Mouse (Mus musculus): ENCODE measurements around the gene Hgfac. TPM values are rescaled to one million over a fixed set of nuclear protein-coding genes. Genes with fewer than 3 reads are reported as not detected.

Gene Hgfac
- polyA plus RNA-seq, 1 experiment from 2014 or later, result 0.75 TPM

DNA sequence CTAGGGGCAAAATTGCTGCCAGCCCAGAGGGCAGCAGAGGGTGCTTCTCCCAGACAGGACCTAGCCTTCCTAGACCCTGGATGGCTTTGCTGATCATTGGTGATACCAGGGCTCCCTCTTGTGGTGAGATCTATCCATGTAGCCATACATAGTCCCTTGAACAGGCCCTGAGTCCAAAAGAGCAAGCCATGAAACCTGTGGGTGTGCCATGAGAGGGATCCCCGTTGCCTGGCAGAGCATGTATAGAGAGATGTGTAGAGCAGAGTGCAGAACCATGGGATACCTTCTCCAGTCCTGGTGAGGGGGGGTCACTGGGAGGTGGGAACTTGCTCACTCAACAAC is 1.8 kb downstream of the Hgfac start:
- no peak overlapping the region for H3K9ac ChIP-seq (replicated peaks)
- H3K27ac ChIP-seq (replicated peaks), result no peak overlapping the region
- H3K4me3 ChIP-seq, result no peak overlapping the region
- no peak overlapping the region for H3K4me2 ChIP-seq (replicated peaks)
- WGBS, result 11% methylated on average over 1 of the region's 1 CpGs
- H3K9me3 ChIP-seq, result no peaks in the 10 kb centered on the region
- no peaks in the 10 kb centered on the region for H3K36me3 ChIP-seq
- ATAC-seq (replicated peaks), result peak; percentile 85
- no peaks in the 10 kb centered on the region for H3K27me3 ChIP-seq
- no peaks in the 10 kb centered on the region for H3K4me1 ChIP-seq

DNA sequence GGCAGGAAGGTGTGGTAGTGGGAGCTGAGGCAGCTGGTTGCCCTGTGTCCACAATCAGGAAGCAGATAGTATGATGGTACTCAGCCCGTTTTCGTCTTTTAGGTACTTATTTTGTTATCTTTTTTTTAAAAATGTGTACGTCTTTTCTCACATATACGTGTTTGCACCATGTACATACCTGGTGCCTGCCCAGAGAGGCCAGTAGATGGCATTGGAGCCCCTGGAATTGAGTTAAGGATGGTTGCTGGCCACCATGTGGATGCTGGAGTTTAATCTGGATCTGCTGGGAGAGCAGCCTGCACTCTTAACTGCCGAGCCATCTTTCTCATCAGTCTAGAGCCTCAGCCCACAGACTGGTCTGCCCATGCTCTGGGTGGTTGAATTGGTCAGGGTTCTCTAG is 9.2 kb downstream of the Hgfac start:
- 75% methylated on average over 5 of the region's 5 CpGs for WGBS
- ATAC-seq (replicated peaks), result no peak
- H3K4me2 ChIP-seq (replicated peaks), result no peak overlapping the region
- H3K36me3 ChIP-seq, result no peaks in the 10 kb centered on the region
- no peak overlapping the region for H3K4me3 ChIP-seq
- H3K4me1 ChIP-seq, result no peaks in the 10 kb centered on the region
- H3K27ac ChIP-seq (replicated peaks), result no peak overlapping the region
- no peaks in the 10 kb centered on the region for H3K27me3 ChIP-seq
- H3K9ac ChIP-seq (replicated peaks), result no peak overlapping the region
- H3K9me3 ChIP-seq, result no peaks in the 10 kb centered on the region

DNA sequence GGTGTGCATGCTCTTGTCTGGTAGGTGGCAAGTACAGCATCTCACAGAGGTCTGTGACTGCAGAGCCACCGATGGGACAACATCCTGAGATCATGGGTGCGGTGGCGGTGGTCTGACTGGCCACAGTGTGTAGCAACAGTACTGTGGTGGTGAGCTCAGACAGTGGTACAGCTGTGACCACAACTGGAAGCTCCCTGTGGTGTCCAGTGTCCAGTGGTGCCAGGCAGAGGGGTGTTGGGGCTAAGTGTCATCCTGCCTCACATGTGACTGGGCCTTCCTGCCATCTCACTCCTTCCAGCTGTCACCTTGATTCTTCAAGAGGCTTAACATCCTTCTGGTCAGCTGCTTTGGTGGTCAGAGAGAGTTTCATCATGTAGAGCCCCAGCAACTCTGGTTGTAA is 13.3 kb downstream of the Hgfac start:
- H3K4me2 ChIP-seq (replicated peaks), result no peak overlapping the region
- no peak overlapping the region for H3K9ac ChIP-seq (replicated peaks)
- H3K27ac ChIP-seq (replicated peaks), result no peak overlapping the region
- H3K36me3 ChIP-seq, result no peaks in the 10 kb centered on the region
- no peak overlapping the region for H3K4me3 ChIP-seq
- ATAC-seq (replicated peaks), result no peak
- 0 out of 2 replicates have a peak, but pooled peaks cover 4% of the 10 kb centered on the region for H3K27me3 ChIP-seq
- WGBS, result 92% methylated on average over 3 of the region's 3 CpGs
- H3K4me1 ChIP-seq, result peaks cover 20% of the 10 kb centered on the region
- H3K9me3 ChIP-seq, result no peaks in the 10 kb centered on the region

DNA sequence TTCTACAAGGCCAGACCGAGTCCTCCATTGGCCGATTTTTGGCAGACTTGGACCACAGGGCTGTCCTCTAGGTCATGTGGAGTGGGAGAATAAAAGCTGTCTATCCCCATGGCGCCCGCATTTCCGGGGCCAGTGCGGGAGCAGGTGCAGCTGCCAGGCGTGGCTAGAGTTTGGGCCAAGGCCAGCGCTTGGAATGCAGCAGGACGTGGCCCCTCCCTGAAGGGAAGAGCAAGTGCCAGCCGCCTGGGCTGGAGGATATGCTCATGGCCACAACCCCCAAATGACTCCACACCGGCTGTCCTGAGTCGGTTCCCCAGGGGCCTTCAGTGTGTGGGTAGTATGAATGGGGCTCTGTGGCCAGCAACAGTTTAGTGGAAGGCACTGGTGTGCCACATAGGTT is 13.8 kb downstream of the Hgfac start:
- H3K9me3 ChIP-seq, result no peaks in the 10 kb centered on the region
- 0 out of 2 replicates have a peak, but pooled peaks cover 4% of the 10 kb centered on the region for H3K27me3 ChIP-seq
- H3K4me3 ChIP-seq, result no peak overlapping the region
- no peak overlapping the region for H3K9ac ChIP-seq (replicated peaks)
- ATAC-seq (replicated peaks), result no peak
- peaks cover 20% of the 10 kb centered on the region for H3K4me1 ChIP-seq
- WGBS, result 59% methylated on average over 12 of the region's 12 CpGs
- no peak overlapping the region for H3K4me2 ChIP-seq (replicated peaks)
- no peak overlapping the region for H3K27ac ChIP-seq (replicated peaks)
- H3K36me3 ChIP-seq, result no peaks in the 10 kb centered on the region

DNA sequence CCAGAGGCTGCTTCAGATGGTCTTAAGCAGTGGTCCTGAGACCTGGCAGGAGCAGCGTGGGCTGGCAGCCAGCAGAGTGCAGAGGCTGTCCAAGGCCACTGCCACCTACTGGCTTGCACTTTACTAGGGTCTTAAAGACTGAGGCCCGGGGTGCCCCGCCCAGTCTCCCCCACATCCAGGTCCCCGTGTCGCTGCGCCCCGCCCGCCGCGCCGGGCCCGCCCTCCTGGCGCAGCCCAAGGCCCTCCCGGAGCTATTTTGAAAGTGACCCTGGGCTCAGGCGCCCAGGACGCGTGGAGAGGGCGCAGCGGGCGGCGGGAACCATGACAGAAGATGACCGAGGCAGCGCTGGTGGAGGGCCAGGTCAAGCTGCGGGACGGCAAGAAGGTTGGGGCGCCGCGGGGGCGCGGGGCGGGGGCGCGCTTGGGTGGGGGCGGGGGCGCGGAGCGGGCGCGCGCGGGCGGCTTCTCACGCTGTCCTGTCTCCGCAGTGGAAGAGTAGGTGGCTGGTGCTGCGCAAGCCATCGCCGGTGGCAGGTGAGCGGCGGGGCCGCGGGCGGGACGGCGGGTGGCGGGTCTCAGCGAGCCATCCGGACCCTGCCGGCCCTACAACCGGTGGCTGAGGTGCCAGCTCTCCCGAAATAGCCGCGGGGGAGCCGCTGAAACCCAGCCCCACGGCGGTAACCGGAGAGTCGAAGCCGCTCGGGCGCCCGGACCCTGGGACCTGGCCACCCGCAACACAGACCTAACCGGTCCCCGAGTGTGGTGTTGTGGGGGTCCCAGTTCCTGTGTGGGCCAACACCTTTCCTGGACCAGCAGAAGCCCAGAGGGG is 15.5 kb downstream of the Hgfac start, which contains the start of gene Dok7:
TSS of gene Dok7 (plus strand) at position 163 of the 829 bp plus-strand sequence.
- no peaks in the 10 kb centered on the region for H3K9me3 ChIP-seq
- H3K4me1 ChIP-seq, result peaks cover 20% of the 10 kb centered on the region
- H3K4me3 ChIP-seq, result peak within 1 kb of the TSS; percentile 63
- no peak within 1 kb of the TSS for H3K27ac ChIP-seq (replicated peaks)
- ATAC-seq (replicated peaks), result peak; percentile 67
- 1% methylated on average over 52 of the region's 74 CpGs for WGBS
- peak within 1 kb of the TSS; percentile 65 for H3K9ac ChIP-seq (replicated peaks)
- H3K36me3 ChIP-seq, result no peaks in the 10 kb centered on the region
- 0 out of 2 replicates have a peak, but pooled peaks cover 4% of the 10 kb centered on the region for H3K27me3 ChIP-seq
- peak within 1 kb of the TSS; percentile 98 for H3K4me2 ChIP-seq (replicated peaks)

DNA sequence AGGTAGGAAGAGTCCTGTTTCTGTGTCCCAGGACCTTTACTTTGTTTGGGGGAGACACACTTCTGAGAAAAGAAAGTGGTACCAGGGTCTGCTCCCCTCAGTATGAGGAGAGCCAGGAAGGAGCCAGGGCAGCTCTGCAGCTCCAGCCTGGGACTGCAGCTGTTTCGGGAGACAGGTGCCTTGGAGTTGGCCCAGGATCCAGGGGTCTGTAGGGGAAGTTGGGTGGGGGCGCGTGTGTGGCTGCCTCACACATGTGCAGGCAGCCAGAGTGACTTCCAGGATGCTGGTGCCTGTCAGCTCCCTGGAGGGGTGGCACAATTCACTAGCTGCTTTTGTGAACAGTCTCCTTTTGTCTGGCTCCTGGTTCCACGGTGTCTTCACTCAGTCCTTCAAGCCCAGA is 16.3 kb downstream of the Hgfac start:
- Histone ChIP-seq H3K36me3 (no peaks in the 10 kb centered on the region), H3K4me1 (peaks cover 20% of the 10 kb centered on the region), H3K27ac (replicated peaks) (no peak overlapping the region), H3K4me3 (peak overlapping the region; percentile 63), H3K27me3 (0 out of 2 replicates have a peak, but pooled peaks cover 4% of the 10 kb centered on the region), H3K9me3 (no peaks in the 10 kb centered on the region), H3K4me2 (replicated peaks) (peak overlapping the region; percentile 98), H3K9ac (replicated peaks) (peak overlapping the region; percentile 65)
- ATAC-seq (replicated peaks), result 0 out of 2 replicates have a peak, but pooled peaks have one; percentile 25
- 8% methylated on average over 4 of the region's 4 CpGs for WGBS

DNA sequence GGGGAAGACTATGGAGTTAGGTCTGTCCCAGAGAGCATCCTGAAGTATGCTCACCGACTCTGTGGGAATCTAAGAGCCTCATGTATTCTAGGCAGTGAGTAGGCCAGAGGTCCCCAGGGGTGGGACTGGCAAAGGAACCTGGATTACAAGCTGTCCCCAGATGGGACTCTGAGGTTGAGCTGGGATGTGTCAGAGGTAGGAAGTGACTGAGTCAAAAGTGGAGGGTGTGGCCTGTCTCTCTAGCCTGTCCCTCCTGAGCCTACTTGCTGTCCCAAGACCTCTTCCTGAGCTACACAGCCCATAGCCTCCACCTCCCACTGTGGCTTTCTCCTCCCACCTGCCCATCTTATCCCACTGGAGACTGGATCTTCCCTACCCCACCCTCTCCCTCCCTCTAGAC is 16.9 kb downstream of the Hgfac start:
- H3K27ac ChIP-seq (replicated peaks), result no peak overlapping the region
- H3K4me3 ChIP-seq, result peak overlapping the region; percentile 63
- no peaks in the 10 kb centered on the region for H3K9me3 ChIP-seq
- WGBS, result 81% methylated on average over 1 of the region's 1 CpGs
- no peak overlapping the region for H3K9ac ChIP-seq (replicated peaks)
- 0 out of 2 replicates have a peak, but pooled peaks cover 4% of the 10 kb centered on the region for H3K27me3 ChIP-seq
- H3K4me2 ChIP-seq (replicated peaks), result peak overlapping the region; percentile 98
- no peaks in the 10 kb centered on the region for H3K36me3 ChIP-seq
- H3K4me1 ChIP-seq, result peaks cover 20% of the 10 kb centered on the region
- no peak for ATAC-seq (replicated peaks)

DNA sequence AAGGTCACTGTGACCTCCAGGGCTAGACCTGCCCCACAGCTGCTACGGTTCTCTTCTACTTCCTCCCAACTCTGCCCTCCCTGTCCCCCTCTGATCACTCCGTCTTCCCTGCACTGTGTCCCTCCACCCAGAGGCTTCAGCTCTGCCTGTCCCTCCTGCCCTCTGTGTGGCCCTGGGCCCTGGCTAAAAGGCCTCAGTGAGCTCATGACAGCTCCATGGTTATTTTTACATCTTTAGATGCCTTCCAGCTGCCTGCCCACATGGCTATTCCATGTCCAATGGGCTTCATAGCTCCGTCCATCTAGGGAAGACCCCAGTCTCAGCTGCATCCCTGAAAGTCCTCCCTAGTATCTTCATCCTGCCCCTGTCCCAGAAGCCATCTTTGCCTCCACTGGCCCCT is 18.8 kb downstream of the Hgfac start:
- H3K4me1 ChIP-seq, result peaks cover 20% of the 10 kb centered on the region
- H3K4me3 ChIP-seq, result no peak overlapping the region
- ATAC-seq (replicated peaks), result no peak
- WGBS, result 82% methylated on average over 3 of the region's 3 CpGs
- no peak overlapping the region for H3K27ac ChIP-seq (replicated peaks)
- H3K9ac ChIP-seq (replicated peaks), result no peak overlapping the region
- H3K9me3 ChIP-seq, result no peaks in the 10 kb centered on the region
- no peak overlapping the region for H3K4me2 ChIP-seq (replicated peaks)
- H3K36me3 ChIP-seq, result no peaks in the 10 kb centered on the region
- 0 out of 2 replicates have a peak, but pooled peaks cover 4% of the 10 kb centered on the region for H3K27me3 ChIP-seq

DNA sequence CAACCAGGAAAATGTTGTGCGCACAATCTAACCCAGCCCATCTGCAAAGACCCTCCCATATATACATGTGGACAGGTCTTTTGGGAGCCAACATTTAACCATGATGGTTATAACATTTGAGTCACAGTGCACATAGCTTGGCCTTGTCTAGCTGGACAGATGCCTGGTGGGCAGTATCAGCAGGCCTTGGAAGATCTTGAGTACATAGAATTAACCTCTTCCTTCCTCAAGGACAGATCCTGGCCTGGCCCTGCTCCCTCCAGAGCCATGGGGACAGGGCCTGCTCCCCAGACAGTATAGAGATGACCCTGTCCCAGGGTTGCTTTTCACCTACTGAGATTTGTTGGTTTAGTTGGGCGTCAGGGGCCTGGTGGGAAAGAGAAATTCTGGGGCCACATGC is 28.5 kb downstream of the Hgfac start:
- Histone ChIP-seq H3K4me2 (replicated peaks) (no peak overlapping the region), H3K9ac (replicated peaks) (no peak overlapping the region), H3K4me1 (peaks cover 11% of the 10 kb centered on the region), H3K9me3 (no peaks in the 10 kb centered on the region), H3K27me3 (no peaks in the 10 kb centered on the region), H3K4me3 (no peak overlapping the region), H3K27ac (replicated peaks) (no peak overlapping the region), H3K36me3 (no peaks in the 10 kb centered on the region)
- no peak for ATAC-seq (replicated peaks)
- 95% methylated on average over 2 of the region's 2 CpGs for WGBS

DNA sequence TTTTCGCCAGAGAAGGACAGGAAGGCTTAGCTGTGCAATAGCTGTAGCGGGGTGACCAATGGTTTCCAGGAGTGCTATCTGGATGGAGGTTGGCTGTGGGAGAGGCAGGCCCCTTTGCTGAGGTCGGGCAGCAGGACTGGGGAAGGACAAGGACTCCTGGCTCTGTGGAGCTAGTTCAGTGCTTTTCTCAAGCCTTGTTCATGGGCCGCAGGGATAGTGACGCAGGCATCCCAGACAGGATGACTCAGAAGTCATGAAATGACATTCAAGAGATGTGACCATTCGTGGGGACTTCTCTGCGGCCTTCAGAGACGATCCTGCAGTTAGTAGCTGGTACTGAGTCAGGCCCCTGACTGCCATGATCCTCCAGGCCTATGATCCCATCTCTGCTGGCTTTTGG is 29.0 kb downstream of the Hgfac start:
- no peaks in the 10 kb centered on the region for H3K9me3 ChIP-seq
- no peak overlapping the region for H3K9ac ChIP-seq (replicated peaks)
- H3K4me2 ChIP-seq (replicated peaks), result no peak overlapping the region
- no peak for ATAC-seq (replicated peaks)
- H3K27me3 ChIP-seq, result no peaks in the 10 kb centered on the region
- no peak overlapping the region for H3K4me3 ChIP-seq
- WGBS, result 89% methylated on average over 8 of the region's 8 CpGs
- peak overlapping the region; percentile 60; the same call in 1 of the 2 replicates for H3K27ac ChIP-seq (replicated peaks)
- H3K4me1 ChIP-seq, result peaks cover 11% of the 10 kb centered on the region
- H3K36me3 ChIP-seq, result no peaks in the 10 kb centered on the region

DNA sequence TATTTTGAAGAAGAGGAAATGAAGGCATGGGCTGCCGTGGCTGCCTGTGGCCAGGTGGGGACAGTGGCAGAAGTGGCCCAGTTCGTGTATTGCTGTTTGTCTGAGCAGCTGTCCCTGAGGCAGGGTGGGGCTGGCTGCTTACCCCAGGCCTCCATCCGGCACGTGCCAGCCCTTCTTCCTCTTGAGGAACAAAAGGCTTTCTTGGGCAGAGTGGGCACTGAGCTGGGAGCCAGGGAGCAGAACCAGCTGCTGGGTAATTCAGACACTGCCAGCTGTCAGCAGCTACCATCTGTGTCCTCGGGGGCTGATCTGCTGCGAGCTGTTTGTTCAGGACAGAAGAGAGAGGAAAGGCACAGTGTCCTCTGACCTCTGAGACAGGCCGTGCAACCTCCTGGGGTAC is 29.6 kb downstream of the Hgfac start:
- Histone ChIP-seq H3K36me3 (no peaks in the 10 kb centered on the region), H3K4me2 (replicated peaks) (no peak overlapping the region), H3K4me1 (peaks cover 11% of the 10 kb centered on the region), H3K27ac (replicated peaks) (peak overlapping the region; percentile 60), H3K9me3 (no peaks in the 10 kb centered on the region), H3K4me3 (no peak overlapping the region), H3K27me3 (no peaks in the 10 kb centered on the region), H3K9ac (replicated peaks) (no peak overlapping the region)
- 35% methylated on average over 7 of the region's 7 CpGs for WGBS
- ATAC-seq (replicated peaks), result peak; percentile 66

DNA sequence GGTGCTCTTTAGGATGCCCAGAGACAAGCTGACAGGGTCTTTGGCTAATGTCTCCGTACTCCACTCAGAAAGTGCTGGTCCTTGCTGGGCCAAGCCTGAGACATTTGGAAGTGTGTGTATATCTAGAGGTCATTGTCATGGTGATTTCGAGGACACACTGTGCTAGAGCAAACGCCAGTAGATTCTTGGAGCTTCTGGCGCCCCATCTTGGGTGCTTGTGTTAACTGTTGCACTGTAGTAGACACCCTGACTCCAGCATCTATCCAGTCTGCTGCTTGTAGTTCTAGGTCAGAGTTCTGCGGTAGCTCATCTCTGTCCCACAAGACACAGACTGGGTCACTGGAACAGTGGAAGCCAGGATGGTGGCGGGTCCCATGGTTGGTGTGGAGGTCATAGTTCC is 30.5 kb downstream of the Hgfac start:
- Histone ChIP-seq H3K4me2 (replicated peaks) (no peak overlapping the region), H3K4me3 (no peak overlapping the region), H3K9ac (replicated peaks) (no peak overlapping the region), H3K9me3 (no peaks in the 10 kb centered on the region), H3K27ac (replicated peaks) (no peak overlapping the region), H3K27me3 (no peaks in the 10 kb centered on the region), H3K36me3 (no peaks in the 10 kb centered on the region), H3K4me1 (peaks cover 11% of the 10 kb centered on the region)
- 94% methylated on average over 6 of the region's 6 CpGs for WGBS
- ATAC-seq (replicated peaks), result no peak
